Mouse (Mus musculus) left cerebral cortex, adult 2 months (tissue): ENCODE data around the gene Ccm2l. TPM values are rescaled to one million over a fixed set of nuclear protein-coding genes. Genes with fewer than 3 reads are reported as not detected.

Experiments used
- DNase-seq, 2 experiments: peaks; one replicate each; pipeline ENCODE4 v3.0.0; 2021 to 2022; ENCODE audit warnings: low spot score in 2 of 2, mixed read lengths in 1 of 2; ENCODE audit errors: extremely low spot score in 1 of 2
- H3K27ac ChIP-seq: fragments of 200-600 bp; 2 replicates; pipeline ENCODE4 v1.8.1; 2022
- H3K4me3 ChIP-seq: fragments of 200-600 bp; 2 replicates; pipeline ENCODE4 v1.8.1; 2022
- CTCF ChIP-seq: fragments of 200-600 bp; IDR thresholded peaks from 2 replicates; pipeline ENCODE4 v1.8.1; 2022; ENCODE audit warnings: antibody characterized with exemption, mild to moderate bottlenecking, moderate library complexity
- intact Hi-C: fragments of 180-260 bp; cut with DNase I; formaldehyde crosslinking; loops from one replicate; pipeline ENCODE4 v1.15.1; 2025
- long read RNA-seq, 2 experiments: library from polyadenylated mRNA; stranded (forward); transcript quantifications; one replicate each; pipeline ENCODE4 v2.0.0; 2021; ENCODE audit warnings: borderline mapping rate in 2 of 2
- total RNA-seq, 2 experiments: library from RNA; stranded (reverse); gene quantifications; 2 replicates each; pipeline ENCODE4 v1.2.3; 2021

The Ccm2l gene
- 1 to 10 TPM; 5.4 to 6.2 TPM for total RNA-seq
- long read RNA-seq, experiment 1, partial matches to known transcripts: 0 of 9 reads
- long read RNA-seq, experiment 1, other reads (novel, unspliced or antisense): 9 of 9 reads
- long read RNA-seq, experiment 2, partial matches to known transcripts: 1 of 13 reads
- long read RNA-seq, experiment 2, other reads (novel, unspliced or antisense): 12 of 13 reads

- no peak for TF ChIP-seq CTCF
- Histone ChIP-seq H3K4me3 (peak within 1 kb of the TSS; percentile 28), H3K27ac (peak within 1 kb of the TSS; percentile 63)
- intact Hi-C loops: no loop called here
- no peak for DNase-seq
Observed at GRCm38 (mm10) chr2:153065747-153066508, at the start of gene Ccm2l. Gene Ccm2l (plus strand): TSS chr2:153065955.

DNA sequence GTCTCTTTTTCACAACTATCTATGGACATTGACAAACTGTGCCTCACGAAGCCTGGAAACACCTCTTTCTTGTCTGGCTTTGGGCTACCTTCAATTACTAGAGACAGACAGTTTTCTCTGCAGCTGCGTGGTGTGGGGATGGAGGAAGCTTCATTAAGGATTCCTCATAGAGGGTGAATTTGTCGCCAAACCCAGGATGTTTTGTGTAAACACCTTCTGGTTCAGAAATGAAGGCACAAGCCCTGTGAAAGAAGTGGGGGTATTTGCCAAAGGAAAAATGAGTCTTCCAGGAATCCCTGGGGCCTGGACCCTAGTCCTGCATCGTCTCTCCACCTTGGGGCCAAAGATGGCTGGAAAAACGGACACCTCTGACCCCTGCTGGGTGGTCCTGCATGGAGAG, 49.0 kb upstream of the Ccm2l start:
- H3K27ac ChIP-seq: no peak overlapping the region
- no peak for DNase-seq
- no peak overlapping the region for H3K4me3 ChIP-seq
- TF ChIP-seq CTCF: no peak
- intact Hi-C loops: loop anchor here (5.0 kb wide), 1 partner anchor 69 kb away; no protein-coding TSS in a partner anchor

DNA sequence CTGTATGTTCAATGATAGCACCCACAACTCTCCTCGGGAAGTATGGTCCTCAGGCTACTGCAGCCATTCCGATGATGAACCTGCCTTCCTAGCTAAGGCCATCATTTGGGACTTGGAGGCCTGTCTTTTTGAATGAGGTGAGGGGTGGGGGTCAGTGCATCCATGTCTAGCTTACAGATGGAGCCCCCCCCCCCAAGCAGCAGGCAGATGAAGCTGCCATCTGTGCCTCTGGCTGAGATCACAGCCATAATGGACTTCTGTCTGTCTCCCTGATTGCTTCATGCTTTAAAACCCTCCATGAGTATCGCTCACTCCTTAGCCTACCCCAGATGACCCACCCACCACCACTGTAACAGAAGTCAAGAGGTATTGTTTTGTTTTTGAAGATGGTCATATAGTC, 46.4 kb upstream of the Ccm2l start:
- no peak for TF ChIP-seq CTCF
- Histone ChIP-seq H3K27ac (no peak overlapping the region), H3K4me3 (no peak overlapping the region)
- intact Hi-C loops: loop anchor here (5.0 kb wide), 1 partner anchor 72 kb away; no protein-coding TSS in a partner anchor
- no peak for DNase-seq

DNA sequence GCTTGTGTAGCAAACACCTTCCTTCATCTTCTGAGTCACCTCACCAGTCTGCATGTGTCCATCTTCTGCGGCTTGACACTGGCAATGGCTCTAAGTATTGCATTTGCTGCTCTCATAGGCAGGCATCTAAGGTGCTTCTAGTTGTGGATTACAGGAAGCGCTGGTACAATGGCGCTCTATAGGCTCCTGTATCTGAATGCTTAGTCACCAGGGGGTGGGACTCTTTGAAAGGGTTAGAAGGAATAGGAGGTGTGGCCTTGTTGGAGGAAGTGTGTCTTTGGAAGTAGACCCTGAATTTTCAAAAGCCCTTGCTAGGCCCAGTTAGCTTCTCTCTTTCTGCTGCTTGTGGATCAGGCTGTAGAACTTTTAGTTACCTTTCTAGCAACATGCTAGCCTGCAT, 44.6 kb upstream of the Ccm2l start:
- Histone ChIP-seq H3K27ac (no peak overlapping the region), H3K4me3 (no peak overlapping the region)
- intact Hi-C loops: no loop called here
- DNase-seq: no peak
- TF ChIP-seq CTCF: no peak

- intact Hi-C loops: no loop called here
- H3K27ac ChIP-seq: no peak overlapping the region
- H3K4me3 ChIP-seq: no peak overlapping the region
- DNase-seq: no peak
- TF ChIP-seq CTCF: no peak
Observed at GRCm38 (mm10) chr2:153022855-153023254, 42.9 kb upstream of the Ccm2l start.

DNA sequence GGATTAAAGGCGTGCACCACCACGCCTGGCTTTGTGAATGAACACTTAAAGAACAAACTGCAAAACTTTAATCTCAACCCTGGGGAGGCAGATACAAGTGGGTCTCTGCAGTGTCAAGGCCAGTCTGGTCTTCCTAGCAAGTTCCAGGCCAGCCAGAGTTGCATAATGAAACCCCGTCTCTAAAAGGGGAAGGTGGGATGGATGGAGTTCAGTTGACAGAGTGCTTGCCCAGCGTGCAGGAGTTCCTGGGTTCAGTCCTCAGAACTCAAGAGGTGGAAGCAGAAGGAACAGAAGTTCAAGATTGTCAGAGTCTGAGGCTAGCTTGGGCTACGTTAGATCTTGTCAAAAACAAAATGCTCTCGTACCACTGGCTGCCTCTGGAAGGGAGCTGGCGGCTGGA, 39.7 kb upstream of the Ccm2l start:
- H3K4me3 ChIP-seq: no peak overlapping the region
- DNase-seq: no peak
- H3K27ac ChIP-seq: no peak overlapping the region
- intact Hi-C loops: no loop called here
- no peak for TF ChIP-seq CTCF

DNA sequence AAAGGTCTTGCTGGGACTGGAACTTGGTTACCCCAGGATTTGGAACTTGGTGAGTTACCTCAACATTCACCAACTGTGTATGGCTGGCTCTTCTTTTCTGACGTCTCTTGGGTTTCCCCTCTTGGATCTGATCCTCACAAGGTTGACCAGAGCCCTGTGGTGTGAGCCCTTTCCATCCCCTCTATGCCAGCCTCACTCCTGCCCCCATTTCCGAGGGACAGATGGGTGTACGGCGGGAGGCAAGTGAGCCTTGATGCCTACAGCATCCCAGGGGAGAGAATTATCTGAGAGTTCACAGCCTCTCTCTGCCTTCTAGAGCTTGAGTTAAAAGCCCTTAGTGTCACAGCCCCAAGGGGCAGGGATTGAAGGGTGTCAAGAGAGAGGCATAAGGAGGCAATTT, 38.3 kb upstream of the Ccm2l start:
- intact Hi-C loops: no loop called here
- H3K4me3 ChIP-seq: no peak overlapping the region
- H3K27ac ChIP-seq: no peak overlapping the region
- no peak for DNase-seq
- TF ChIP-seq CTCF: no peak

DNA sequence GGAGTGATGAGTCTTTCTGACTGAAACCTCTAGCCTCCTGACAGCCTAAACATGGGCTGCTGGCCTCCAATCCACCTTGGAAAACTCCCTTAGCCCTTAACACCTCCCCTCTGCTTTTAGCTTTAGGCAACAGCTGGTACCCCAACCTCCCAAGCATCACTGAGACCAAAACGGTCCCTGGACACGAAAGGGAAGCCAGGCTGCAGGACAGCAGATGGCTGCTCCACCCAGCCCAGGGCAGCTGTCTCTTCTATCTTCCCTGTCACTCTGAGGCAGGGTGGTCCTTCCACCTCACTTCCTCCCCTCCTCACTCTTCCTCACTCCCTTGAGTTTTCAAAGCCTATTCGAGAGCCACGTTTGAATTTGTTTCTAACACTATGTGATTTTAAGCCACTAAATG, 35.3 kb upstream of the Ccm2l start:
- no peak for TF ChIP-seq CTCF
- Histone ChIP-seq H3K4me3 (no peak overlapping the region), H3K27ac (no peak overlapping the region)
- intact Hi-C loops: no loop called here
- no peak for DNase-seq

- TF ChIP-seq CTCF: no peak
- peak; percentile 38 to 50 for DNase-seq
- intact Hi-C loops: no loop called here
- H3K4me3 ChIP-seq: peak within 1 kb of the TSS; percentile 49
- peak within 1 kb of the TSS; percentile 69 for H3K27ac ChIP-seq
Observed at GRCm38 (mm10) chr2:153031126-153032082, 34.4 kb upstream of the Ccm2l start, which contains the start of gene Xkr7. Gene Xkr7 (plus strand): TSS chr2:153031852.

GRCm38 (mm10) chr2:153032083-153032842, 33.5 kb upstream of the Ccm2l start:
- Histone ChIP-seq H3K4me3 (peak overlapping the region; percentile 49), H3K27ac (peak overlapping the region; percentile 54)
- TF ChIP-seq CTCF: no peak
- intact Hi-C loops: no loop called here
- DNase-seq: peak; percentile 37 to 44

DNA sequence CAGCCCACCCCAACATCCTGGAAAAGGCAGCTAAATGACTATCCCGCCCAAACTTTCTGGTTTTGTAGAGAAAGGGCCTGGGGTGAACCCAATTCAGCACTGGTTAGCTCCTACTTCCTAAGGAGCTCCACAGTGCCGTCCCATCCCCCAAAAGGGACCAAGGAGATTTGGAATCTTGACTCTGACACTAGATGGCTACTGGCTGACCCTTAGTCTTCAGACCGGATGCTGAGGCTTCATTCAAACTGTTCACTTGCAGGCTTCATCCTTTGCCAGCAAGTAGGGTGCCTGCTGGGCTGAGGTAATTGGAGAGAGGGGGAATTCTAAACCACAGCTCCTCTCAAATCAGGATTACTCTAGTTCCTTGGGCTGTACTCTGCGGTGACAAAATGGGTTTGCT, 32.8 kb upstream of the Ccm2l start:
- 0 out of 2 replicates have a peak overlapping the region, but pooled peaks have one; percentile 7 for H3K27ac ChIP-seq
- TF ChIP-seq CTCF: no peak
- intact Hi-C loops: no loop called here
- H3K4me3 ChIP-seq: peak overlapping the region; percentile 49
- no peak for DNase-seq
